Comparison of ENCODE assay signal across 8 mouse cellular contexts in genomic region chrX:10714696-10715140, GRCm38 (mm10). TPM values are rescaled to one million over a fixed set of nuclear protein-coding genes. Genes with fewer than 3 reads are reported as not detected.
A peak's percentile ranks its signal among the peaks of the same experiment; 100 is the strongest.
DNase-seq lines count a peak whose midpoint lies in the region; ATAC-seq and TF ChIP-seq lines count a peak whose summit lies in the region.

Mid1ip1 (plus strand) TSS chrX:10715013.

- H3K4me1 ChIP-seq in E14TG2a.4 (replicated peaks; ENCODE audit: low read depth, low read length): peaks cover 4% of the 10 kb centered on the region; the same call in 1 of the 2 replicates
- 0 out of 2 replicates have a peak, but pooled peaks cover 8% of the 10 kb centered on the region for H3K4me1 ChIP-seq in forebrain, embryonic 13.5 days
- peaks cover 15% of the 10 kb centered on the region for H3K4me1 ChIP-seq in liver, embryonic 16.5 days (ENCODE audit: control insufficient read depth, low read depth, low read length)
- H3K4me1 ChIP-seq in neural tube, embryonic 12.5 days: no peaks in the 10 kb centered on the region

- TF ChIP-seq CTCF in E14TG2a.4 (conservative IDR thresholded peaks at IDR 0.05; ENCODE audit: low read length): no peak

- WGBS in forebrain, embryonic 13.5 days: 16% methylated on average over 12 of the region's 12 CpGs
- WGBS in liver, embryonic 16.5 days (ENCODE audit: insufficient replicate concordance): 15% methylated on average over 12 of the region's 12 CpGs
- WGBS in neural tube, embryonic 12.5 days: 18% methylated on average over 12 of the region's 12 CpGs

- peaks cover 4% of the 10 kb centered on the region; the same call in 1 of the 2 replicates for H3K9me3 ChIP-seq in E14TG2a.4 (ENCODE audit: low read length)
- H3K9me3 ChIP-seq in forebrain, embryonic 13.5 days (replicated peaks): no peaks in the 10 kb centered on the region
- no peaks in the 10 kb centered on the region for H3K9me3 ChIP-seq in liver, embryonic 16.5 days (replicated peaks; ENCODE audit: control insufficient read depth, low read length)
- H3K9me3 ChIP-seq in neural tube, embryonic 12.5 days: no peaks in the 10 kb centered on the region

- no peaks in the 10 kb centered on the region for H3K36me3 ChIP-seq in E14TG2a.4 (ENCODE audit: insufficient read depth, low read length)
- no peaks in the 10 kb centered on the region for H3K36me3 ChIP-seq in forebrain, embryonic 13.5 days (ENCODE audit: poor library complexity, severe bottlenecking)
- no peaks in the 10 kb centered on the region for H3K36me3 ChIP-seq in liver, embryonic 16.5 days (ENCODE audit: control insufficient read depth, insufficient read depth)
- H3K36me3 ChIP-seq in neural tube, embryonic 12.5 days: no peaks in the 10 kb centered on the region

- ATAC-seq in forebrain, embryonic 13.5 days: peak; percentile 11; the same call in 1 of the 2 replicates
- ATAC-seq in liver, embryonic 16.5 days (ENCODE audit: low read depth): peak; percentile 61
- ATAC-seq in neural tube, embryonic 12.5 days (ENCODE audit: low FRiP score, low read depth): peak; percentile 54

- DNase-seq in cerebellum, adult 11 months: peak; percentile 75
- peak; percentile 91 for DNase-seq in heart, postnatal 10 days
- DNase-seq in kidney, postnatal 4 days: peak; percentile 83 to 92
- DNase-seq in telencephalon, adult 2 months (ENCODE audit: low read depth, low spot score): peak; percentile 35

- no peaks in the 10 kb centered on the region for H3K27me3 ChIP-seq in E14TG2a.4 (ENCODE audit: insufficient read depth, low read length)
- no peaks in the 10 kb centered on the region for H3K27me3 ChIP-seq in forebrain, embryonic 13.5 days
- no peaks in the 10 kb centered on the region for H3K27me3 ChIP-seq in liver, embryonic 16.5 days (ENCODE audit: control insufficient read depth, insufficient read depth, low read depth, low read length)
- H3K27me3 ChIP-seq in neural tube, embryonic 12.5 days (replicated peaks): no peaks in the 10 kb centered on the region

- no peak within 1 kb of the TSS for H3K9ac ChIP-seq in forebrain, embryonic 13.5 days
- H3K9ac ChIP-seq in liver, embryonic 16.5 days (ENCODE audit: low read depth, low read length): peak within 1 kb of the TSS; percentile 52; the same call in 1 of the 2 replicates
- no peak within 1 kb of the TSS for H3K9ac ChIP-seq in neural tube, embryonic 12.5 days

- H3K4me2 ChIP-seq in forebrain, embryonic 13.5 days: peak within 1 kb of the TSS; percentile 37
- H3K4me2 ChIP-seq in liver, embryonic 16.5 days (ENCODE audit: low read depth, low read length): peak within 1 kb of the TSS; percentile 70
- H3K4me2 ChIP-seq in neural tube, embryonic 12.5 days (replicated peaks): peak within 1 kb of the TSS; percentile 44

- no peak within 1 kb of the TSS for H3K27ac ChIP-seq in forebrain, embryonic 13.5 days
- H3K27ac ChIP-seq in liver, embryonic 16.5 days (ENCODE audit: low read length): peak within 1 kb of the TSS; percentile 86
- H3K27ac ChIP-seq in neural tube, embryonic 12.5 days: no peak within 1 kb of the TSS

- intact Hi-C loops in heart, postnatal 10 days (cut with DNase I): loop anchor here (5.0 to 10.0 kb wide), 4 partner anchors 110 to 373 kb away; no protein-coding TSS in a partner anchor

- H3K4me3 ChIP-seq in E14TG2a.4 (replicated peaks; ENCODE audit: low read length): peak within 1 kb of the TSS; percentile 80
- 0 out of 2 replicates have a peak within 1 kb of the TSS, but pooled peaks have one; percentile 2 for H3K4me3 ChIP-seq in forebrain, embryonic 13.5 days
- H3K4me3 ChIP-seq in liver, embryonic 16.5 days (ENCODE audit: low read depth, low read length): peak within 1 kb of the TSS; percentile 78
- 0 out of 2 replicates have a peak within 1 kb of the TSS, but pooled peaks have one; percentile 9 for H3K4me3 ChIP-seq in neural tube, embryonic 12.5 days

RNA-seq across cellular contexts. Expression of gene Mid1ip1, which starts in this region (rescaled TPM):
- polyA plus RNA-seq in forebrain, embryonic 13.5 days (2015; fragmentation: Nextera tagmentation; extraction: Ambion mirVana): 74.8 and 77.8 TPM in 2 replicates
- total RNA-seq in heart, postnatal 10 days (2021): 10 to 100 TPM; 25.5 to 38.5 TPM
- polyA plus RNA-seq in liver, embryonic 16.5 days (2015; fragmentation: Nextera tagmentation; extraction: Ambion mirVana): 37.2 and 39.0 TPM in 2 replicates
- 67.1 and 68.9 TPM in 2 replicates for polyA plus RNA-seq in neural tube, embryonic 12.5 days (2016; fragmentation: Nextera tagmentation; extraction: Ambion mirVana)

Comparison
In these comparisons a context has a peak if more than half of its experiments do, and no peak if none do; other contexts are left out.
1. H3K4me3 ChIP-seq: peak in every context shown above with its lines; median percentile 80 in E14TG2a.4; 78 in liver, embryonic 16.5 days; 9 in neural tube, embryonic 12.5 days; 2 in forebrain, embryonic 13.5 days.
2. DNase-seq: peak in every context shown above with its lines; median percentile 91 in heart, postnatal 10 days; 88 in kidney, postnatal 4 days; 75 in cerebellum, adult 11 months; 35 in telencephalon, adult 2 months.
3. ATAC-seq: peak in every context shown above with its lines; median percentile 61 in liver, embryonic 16.5 days; 54 in neural tube, embryonic 12.5 days; 11 in forebrain, embryonic 13.5 days.